Mouse (Mus musculus) megakaryocyte, embryonic 14.5 days (primary cell): Measurements from ENCODE around the gene Txnrd2. TPM values are rescaled to one million over a fixed set of nuclear protein-coding genes. Genes with fewer than 3 reads are reported as not detected.
A peak's percentile ranks its signal among the peaks of the same experiment; 100 is the strongest.

Experiments
- H3K27me3 ChIP-seq: replicated peaks from 2 replicates; pipeline ENCODE3; 2012; ENCODE audit warnings: inconsistent platforms
- H3K36me3 ChIP-seq: replicated peaks from 2 replicates; pipeline ENCODE3; 2012; ENCODE audit warnings: low read length, inconsistent platforms, mixed read lengths
- H3K4me1 ChIP-seq: 2 replicates; pipeline ENCODE4 v1.6.1; 2012; ENCODE audit warnings: inconsistent platforms
- H3K4me3 ChIP-seq: replicated peaks from 2 replicates; pipeline ENCODE3; 2012; ENCODE audit warnings: moderate library complexity, mild to moderate bottlenecking, inconsistent platforms
- H3K9me3 ChIP-seq: 2 replicates; pipeline ENCODE4 v1.6.1; 2012; ENCODE audit warnings: inconsistent platforms
- FLI1 ChIP-seq: IDR thresholded peaks from 2 replicates; pipeline ENCODE4 v1.6.1; 2012; ENCODE audit warnings: low read length, inconsistent platforms, mixed read lengths
- GATA1 ChIP-seq: IDR thresholded peaks from 3 replicates; pipeline ENCODE4 v1.6.1; 2012; ENCODE audit warnings: mixed read lengths, low read length, inconsistent platforms, borderline replicate concordance
- polyA plus RNA-seq: library from polyadenylated mRNA; stranded (reverse); fragments of >175 nt; gene quantifications from 2 replicates; pipeline ENCODE4 v1.2.3, GENCODE M21; 2012; ENCODE audit warnings: low replicate concordance; ENCODE audit not compliant: insufficient read depth

Txnrd2 gene
- polyA plus RNA-seq, 1 experiment = 6.9 TPM

GRCm38 (mm10) chr16:18393595-18393994, 32.6 kb upstream of the Txnrd2 start:
- TF ChIP-seq GATA1 = no peak
- TF ChIP-seq FLI1 = no peak
- peaks cover 75% of the 10 kb centered on the region for H3K27me3 ChIP-seq
- peak overlapping the region; percentile 94 for H3K4me3 ChIP-seq
- H3K4me1 ChIP-seq = peaks cover 94% of the 10 kb centered on the region
- peaks cover 7% of the 10 kb centered on the region for H3K36me3 ChIP-seq
- H3K9me3 ChIP-seq = no peaks in the 10 kb centered on the region

DNA sequence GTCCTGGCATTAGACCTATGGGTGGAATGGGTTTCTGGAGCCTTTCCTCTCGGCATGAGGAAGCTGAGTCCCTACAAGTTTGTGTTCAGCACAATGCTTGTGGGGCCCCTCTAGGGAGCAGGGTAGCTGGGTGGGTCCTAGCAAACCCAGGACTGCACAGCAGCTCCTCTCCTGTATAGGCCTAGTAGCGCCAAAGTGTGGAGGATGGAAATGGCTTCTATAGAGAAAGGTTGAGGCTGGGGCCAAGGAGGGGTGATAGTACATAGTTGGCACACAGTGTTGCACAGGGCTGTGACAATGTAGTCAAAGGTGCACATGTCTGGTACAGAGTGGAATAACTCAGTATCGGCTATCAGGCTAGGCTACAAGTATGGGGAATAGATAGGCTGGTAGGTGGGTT, 32.1 kb upstream of the Txnrd2 start:
- Histone ChIP-seq H3K4me1 (peaks cover 94% of the 10 kb centered on the region), H3K9me3 (no peaks in the 10 kb centered on the region), H3K36me3 (peaks cover 9% of the 10 kb centered on the region), H3K27me3 (peaks cover 73% of the 10 kb centered on the region), H3K4me3 (no peak overlapping the region)
- TF ChIP-seq GATA1 = no peak
- no peak for TF ChIP-seq FLI1

- TF ChIP-seq GATA1 (no peak), FLI1 (no peak)
- H3K36me3 ChIP-seq = peaks cover 9% of the 10 kb centered on the region
- peaks cover 71% of the 10 kb centered on the region for H3K27me3 ChIP-seq
- H3K4me3 ChIP-seq = no peak overlapping the region
- no peaks in the 10 kb centered on the region for H3K9me3 ChIP-seq
- H3K4me1 ChIP-seq = peaks cover 94% of the 10 kb centered on the region
Measured at GRCm38 (mm10) chr16:18394777-18395619, 31.2 kb upstream of the Txnrd2 start.

DNA sequence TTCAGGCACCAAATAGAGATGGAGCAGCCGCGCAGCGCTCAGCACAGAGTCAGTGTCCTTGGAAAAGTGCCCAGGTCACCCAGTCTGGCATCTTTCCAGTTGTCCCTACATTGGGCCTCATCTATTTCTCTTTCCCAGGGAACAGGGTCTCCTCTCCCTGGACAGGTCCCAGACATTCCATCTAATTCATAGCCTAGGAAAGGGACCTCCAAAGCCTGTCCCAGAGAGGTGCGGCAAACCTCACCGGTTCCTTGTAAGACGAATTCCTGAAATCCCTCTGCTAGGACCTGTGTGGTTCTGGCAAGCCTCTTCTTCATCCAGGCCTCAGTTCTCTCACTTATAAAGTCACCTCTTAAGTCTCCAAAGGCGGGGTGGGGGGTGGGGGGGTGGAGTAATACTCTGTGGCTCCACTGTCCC, 30.6 kb upstream of the Txnrd2 start:
- Histone ChIP-seq H3K4me1 (peaks cover 92% of the 10 kb centered on the region), H3K4me3 (no peak overlapping the region), H3K9me3 (no peaks in the 10 kb centered on the region), H3K36me3 (peaks cover 9% of the 10 kb centered on the region), H3K27me3 (peaks cover 71% of the 10 kb centered on the region)
- TF ChIP-seq GATA1 = no peak
- TF ChIP-seq FLI1 = no peak

GRCm38 (mm10) chr16:18396201-18396600, 30.0 kb upstream of the Txnrd2 start:
- H3K4me1 ChIP-seq = peaks cover 90% of the 10 kb centered on the region
- TF ChIP-seq GATA1 (no peak), FLI1 (no peak)
- H3K4me3 ChIP-seq = no peak overlapping the region
- peaks cover 70% of the 10 kb centered on the region for H3K27me3 ChIP-seq
- peaks cover 9% of the 10 kb centered on the region for H3K36me3 ChIP-seq
- H3K9me3 ChIP-seq = no peaks in the 10 kb centered on the region

GRCm38 (mm10) chr16:18396791-18397621, 29.2 kb upstream of the Txnrd2 start:
- Histone ChIP-seq H3K27me3 (peaks cover 64% of the 10 kb centered on the region), H3K9me3 (no peaks in the 10 kb centered on the region), H3K4me3 (no peak overlapping the region), H3K36me3 (peaks cover 9% of the 10 kb centered on the region), H3K4me1 (peaks cover 86% of the 10 kb centered on the region)
- TF ChIP-seq FLI1 (no peak), GATA1 (no peak)

GRCm38 (mm10) chr16:18400028-18400427, 26.2 kb upstream of the Txnrd2 start:
- Histone ChIP-seq H3K36me3 (peaks cover 26% of the 10 kb centered on the region), H3K4me1 (peaks cover 59% of the 10 kb centered on the region), H3K4me3 (peak overlapping the region; percentile 26), H3K9me3 (no peaks in the 10 kb centered on the region), H3K27me3 (peaks cover 55% of the 10 kb centered on the region)
- TF ChIP-seq FLI1 (no peak), GATA1 (no peak)

DNA sequence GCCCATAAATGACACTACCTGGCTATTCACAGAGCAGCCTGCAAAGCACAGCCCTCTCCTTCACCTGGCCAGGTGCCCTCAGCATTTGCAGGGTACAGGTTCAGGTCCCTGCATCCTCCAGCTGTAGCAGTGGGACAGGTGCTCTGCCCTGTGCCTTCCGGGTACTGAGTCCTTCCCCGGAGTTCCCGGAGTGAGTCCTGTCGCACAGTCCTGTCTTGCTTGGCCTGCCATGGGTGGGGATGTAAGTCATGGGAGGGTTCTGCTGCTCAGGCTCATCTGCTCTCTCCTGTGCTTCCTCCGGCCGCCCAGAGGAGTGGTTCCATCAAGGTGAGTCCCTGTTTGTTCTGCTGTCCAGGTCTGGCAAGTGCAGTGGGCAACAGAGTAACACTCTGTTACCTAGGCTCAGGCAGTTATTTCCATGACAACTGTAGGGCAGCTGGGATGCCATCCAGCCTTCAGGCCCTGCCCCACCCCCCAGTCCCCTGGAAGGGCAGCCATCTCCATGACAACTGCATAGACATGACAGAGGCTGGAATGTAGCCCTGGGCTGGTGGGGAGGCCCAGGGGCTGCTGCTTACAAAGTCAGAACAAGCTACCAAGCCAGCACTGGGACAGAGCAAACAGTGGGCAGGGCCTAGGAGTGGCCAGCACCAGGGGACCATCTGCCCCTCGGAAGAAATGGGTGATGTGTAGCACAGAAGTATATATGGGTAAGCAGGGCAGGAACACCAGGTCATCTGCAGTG, 25.5 kb upstream of the Txnrd2 start:
- H3K27me3 ChIP-seq = peaks cover 51% of the 10 kb centered on the region
- peaks cover 56% of the 10 kb centered on the region for H3K4me1 ChIP-seq
- no peak overlapping the region for H3K4me3 ChIP-seq
- H3K36me3 ChIP-seq = peaks cover 32% of the 10 kb centered on the region
- H3K9me3 ChIP-seq = no peaks in the 10 kb centered on the region
- no peak for TF ChIP-seq GATA1
- no peak for TF ChIP-seq FLI1

DNA sequence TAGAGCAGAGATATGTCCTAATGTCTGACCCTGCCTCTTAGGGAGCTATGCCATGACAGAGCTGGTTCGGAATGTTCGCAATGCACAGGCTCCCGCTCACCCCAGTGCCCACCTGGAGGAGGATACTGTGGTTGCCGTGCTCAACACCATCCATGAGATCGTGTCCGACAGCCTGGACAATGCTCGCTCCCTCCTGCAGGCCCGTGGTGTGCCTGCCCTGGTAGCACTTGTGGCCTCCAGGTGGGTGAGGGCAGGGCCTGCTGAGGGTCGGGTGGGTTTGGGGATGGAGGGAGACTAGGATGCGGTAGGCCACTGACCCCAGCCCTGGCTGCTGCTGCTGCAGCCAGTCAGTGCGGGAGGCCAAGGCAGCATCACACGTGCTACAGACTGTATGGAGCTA, 22.9 kb upstream of the Txnrd2 start:
- peaks cover 38% of the 10 kb centered on the region for H3K27me3 ChIP-seq
- TF ChIP-seq GATA1 (no peak), FLI1 (no peak)
- H3K4me3 ChIP-seq = no peak overlapping the region
- H3K36me3 ChIP-seq = peaks cover 50% of the 10 kb centered on the region
- peaks cover 44% of the 10 kb centered on the region for H3K4me1 ChIP-seq
- no peaks in the 10 kb centered on the region for H3K9me3 ChIP-seq
